Mouse (Mus musculus) ES-CJ7 (cell line): ENCODE results near the gene Safb2.

Source experiments
- DNase-seq: peaks from one replicate; pipeline ENCODE4 v3.0.0; 2011; ENCODE audit warnings: low read depth, low spot score

Safb2 gene

GRCm38 (mm10) chr17:56522744-56523143 is 61.6 kb downstream of the Safb2 start:
- no peak for DNase-seq

GRCm38 (mm10) chr17:56515690-56516410 is 68.5 kb downstream of the Safb2 start:
- peak; percentile 59 for DNase-seq

- no peak for DNase-seq
These were observed 69.5 kb downstream of the Safb2 start for GRCm38 (mm10) chr17:56514916-56515315.

DNA sequence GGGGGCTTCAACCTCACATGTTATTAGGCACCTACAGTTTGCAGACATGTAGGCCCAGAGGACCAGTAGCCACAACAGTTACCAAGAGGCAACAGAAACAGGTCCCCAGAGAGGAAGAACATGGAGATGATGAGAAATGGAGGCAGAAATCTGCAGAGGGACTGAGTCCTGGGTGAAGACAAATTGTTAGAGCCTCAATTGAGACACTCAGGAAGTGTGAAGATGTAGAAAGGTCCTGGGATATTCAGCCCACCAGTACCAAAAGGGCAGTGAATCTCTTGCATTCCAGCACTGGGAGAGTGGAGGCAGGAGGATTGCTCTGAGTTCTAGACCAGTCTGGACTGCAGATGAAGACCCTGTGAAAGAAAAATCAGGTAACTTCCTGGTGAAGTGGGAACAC is 70.1 kb downstream of the Safb2 start:
- no peak for DNase-seq

DNA sequence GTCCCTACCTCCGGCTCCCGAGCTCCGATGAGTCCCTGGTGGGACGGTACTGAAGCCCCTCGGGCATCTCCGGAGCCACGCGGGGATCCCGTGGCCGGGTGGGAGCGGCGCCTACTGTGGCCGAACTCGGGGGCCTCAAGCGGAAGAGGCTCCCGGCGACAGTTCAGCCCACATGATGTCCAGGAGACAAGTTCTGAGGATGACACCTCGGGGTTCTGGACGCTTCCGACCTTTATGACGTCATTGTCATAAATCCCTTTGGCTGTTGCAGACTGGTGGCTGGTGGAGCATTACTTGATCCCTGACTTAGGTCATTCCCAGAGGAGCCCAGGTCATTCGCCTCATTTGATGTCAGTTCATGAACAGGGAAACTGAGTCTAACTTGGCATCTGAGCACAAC is 72.1 kb downstream of the Safb2 start, which contains the start of gene Znrf4:
Znrf4 (minus strand) TSS at position 122 of the 400 bp plus-strand sequence.
- no peak for DNase-seq

- DNase-seq, result no peak
These were observed 72.7 kb downstream of the Safb2 start for GRCm38 (mm10) chr17:56511707-56512090.

DNA sequence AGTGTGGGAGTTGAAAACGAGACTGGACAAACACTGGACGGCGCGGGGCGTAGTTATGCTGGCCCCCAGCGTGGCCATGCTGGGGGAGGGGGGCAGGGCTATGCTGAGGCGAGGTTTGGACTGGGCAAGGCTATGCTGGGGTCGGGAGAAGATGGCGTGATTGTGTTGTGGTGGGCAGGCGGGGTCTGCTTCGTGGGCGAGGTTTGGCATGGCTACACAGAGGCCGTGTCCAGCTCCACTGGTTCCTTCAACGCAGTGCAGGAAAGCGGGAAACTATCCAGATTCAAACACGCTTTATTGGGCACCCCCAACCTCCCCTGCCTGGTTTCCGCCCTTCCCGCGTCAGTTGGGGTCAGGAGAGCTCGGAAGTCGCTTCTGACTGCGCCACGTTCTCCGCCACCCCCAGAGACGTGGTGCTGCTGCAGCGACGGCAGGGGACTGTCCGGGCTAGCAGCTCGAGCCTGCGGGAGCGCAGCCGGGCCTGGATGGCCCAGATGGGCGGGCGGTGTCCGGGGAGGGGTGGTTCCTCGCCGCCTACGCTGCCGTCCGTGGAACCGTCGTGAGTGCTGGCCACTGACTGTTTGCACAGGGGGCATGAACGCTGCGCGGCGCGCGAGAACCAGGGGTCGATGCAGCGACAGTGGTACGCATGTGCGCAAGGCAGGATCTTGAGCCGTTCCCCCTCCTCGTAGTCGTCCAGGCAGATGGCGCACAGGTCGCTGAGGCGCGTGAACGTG is 73.2 kb downstream of the Safb2 start:
- peak; percentile 56 for DNase-seq
